Mouse (Mus musculus) C2C12 (cell line): ENCODE measurements at regions not wholly inside any gene's neighbourhood (a gene's known extent, or its start where the extent isn't known, plus 50 kb on each side); places are given as distances from the start of the nearest gene placed in this dataset.

ENCODE experiments used
- H3K27me3 ChIP-seq: one replicate; pipeline ENCODE4 v1.6.1; 2011; ENCODE audit not compliant: control insufficient read depth, insufficient read depth, insufficient read length
- H3K36me3 ChIP-seq: one replicate; pipeline ENCODE4 v1.6.1; 2011; ENCODE audit not compliant: control insufficient read depth, insufficient read depth
- H3K4me3 ChIP-seq: one replicate; pipeline ENCODE4 v1.5.1; 2011; ENCODE audit warnings: mild to moderate bottlenecking, control low read depth; ENCODE audit not compliant: poor library complexity, insufficient read depth, severe bottlenecking
- H3K79me2 ChIP-seq: one replicate; pipeline ENCODE4 v1.6.1; 2011; ENCODE audit not compliant: control insufficient read depth, insufficient read depth
- H3K79me3 ChIP-seq: one replicate; pipeline ENCODE4 v1.6.1; 2011; ENCODE audit warnings: low read depth, control low read depth
- H3ac ChIP-seq: one replicate; pipeline ENCODE3; 2011; ENCODE audit warnings: low read depth; ENCODE audit not compliant: control insufficient read depth, insufficient read length
- CEBPB ChIP-seq: IDR thresholded peaks from one replicate; pipeline ENCODE4 v1.6.1; 2011; ENCODE audit warnings: low read depth, mild to moderate bottlenecking, control low read depth, moderate library complexity
- CTCF ChIP-seq: IDR thresholded peaks from one replicate; pipeline ENCODE4 v1.5.1; 2011; ENCODE audit not compliant: control insufficient read depth, insufficient read depth, insufficient read length
- FOSL1 ChIP-seq: IDR thresholded peaks from one replicate; pipeline ENCODE4 v1.8.0; 2011; ENCODE audit warnings: mild to moderate bottlenecking, low read length; ENCODE audit not compliant: poor library complexity, insufficient read depth, severe bottlenecking
- MAX ChIP-seq: IDR thresholded peaks from one replicate; pipeline ENCODE4 v1.6.1; 2011; ENCODE audit warnings: mild to moderate bottlenecking, control low read depth
- MYOD1 ChIP-seq: IDR thresholded peaks from one replicate; pipeline ENCODE4 v1.6.1; 2011; ENCODE audit warnings: low read depth; ENCODE audit not compliant: control insufficient read depth, insufficient read length
- MYOG ChIP-seq: IDR thresholded peaks from one replicate; pipeline ENCODE4 v1.6.1; 2011; ENCODE audit not compliant: control insufficient read depth, insufficient read length; ENCODE audit errors: extremely low read depth
- USF1 ChIP-seq: IDR thresholded peaks from one replicate; pipeline ENCODE4 v1.6.1; 2011; ENCODE audit warnings: low read depth, mild to moderate bottlenecking, control low read depth, moderate library complexity

DNA sequence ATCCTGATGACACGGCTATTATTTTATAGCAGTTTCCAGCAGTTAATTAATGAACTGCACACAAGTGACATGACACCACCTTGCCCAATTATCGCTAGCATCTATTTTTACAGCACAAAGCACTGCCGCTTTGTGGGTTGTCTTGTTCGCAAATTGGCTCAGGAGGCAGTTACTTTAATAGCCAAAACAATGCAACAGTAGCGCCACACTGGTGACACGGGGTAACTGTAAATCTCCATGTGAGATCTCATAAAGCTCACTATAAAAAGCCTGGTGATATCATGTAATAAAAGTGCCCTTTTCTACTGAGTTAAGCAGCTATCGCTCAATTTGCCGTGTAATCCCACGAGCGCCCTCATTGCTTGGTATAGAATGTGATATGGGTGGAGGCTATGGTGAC, 715.4 kb upstream of the Adgrl2 start:
- H3K79me2 ChIP-seq: no peaks in the 10 kb centered on the region
- TF ChIP-seq CEBPB (no peak), FOSL1 (no peak), CTCF (no peak), USF1 (no peak), MAX (no peak), MYOG (no peak), MYOD1 (no peak)
- H3K79me3 ChIP-seq: no peaks in the 10 kb centered on the region
- no peaks in the 10 kb centered on the region for H3K27me3 ChIP-seq
- H3K4me3 ChIP-seq: no peak overlapping the region
- no peak overlapping the region for H3ac ChIP-seq
- no peaks in the 10 kb centered on the region for H3K36me3 ChIP-seq

- TF ChIP-seq USF1 (no peak), MYOG (no peak), MYOD1 (no peak), CTCF (no peak), CEBPB (no peak), FOSL1 (no peak), MAX (no peak)
- H3K27me3 ChIP-seq: no peaks in the 10 kb centered on the region
- no peak overlapping the region for H3ac ChIP-seq
- no peak overlapping the region for H3K4me3 ChIP-seq
- no peaks in the 10 kb centered on the region for H3K36me3 ChIP-seq
- H3K79me2 ChIP-seq: no peaks in the 10 kb centered on the region
- H3K79me3 ChIP-seq: no peaks in the 10 kb centered on the region
Observed at GRCm38 (mm10) chr3:149705322-149705721, 715.0 kb upstream of the Adgrl2 start.

GRCm38 (mm10) chr3:149704478-149704877, 714.1 kb upstream of the Adgrl2 start:
- Histone ChIP-seq H3K79me3 (no peaks in the 10 kb centered on the region), H3K4me3 (no peak overlapping the region), H3ac (no peak overlapping the region), H3K36me3 (no peaks in the 10 kb centered on the region), H3K27me3 (no peaks in the 10 kb centered on the region), H3K79me2 (no peaks in the 10 kb centered on the region)
- TF ChIP-seq CEBPB (no peak), MYOD1 (no peak), CTCF (no peak), MYOG (no peak), MAX (no peak), USF1 (no peak), FOSL1 (no peak)

DNA sequence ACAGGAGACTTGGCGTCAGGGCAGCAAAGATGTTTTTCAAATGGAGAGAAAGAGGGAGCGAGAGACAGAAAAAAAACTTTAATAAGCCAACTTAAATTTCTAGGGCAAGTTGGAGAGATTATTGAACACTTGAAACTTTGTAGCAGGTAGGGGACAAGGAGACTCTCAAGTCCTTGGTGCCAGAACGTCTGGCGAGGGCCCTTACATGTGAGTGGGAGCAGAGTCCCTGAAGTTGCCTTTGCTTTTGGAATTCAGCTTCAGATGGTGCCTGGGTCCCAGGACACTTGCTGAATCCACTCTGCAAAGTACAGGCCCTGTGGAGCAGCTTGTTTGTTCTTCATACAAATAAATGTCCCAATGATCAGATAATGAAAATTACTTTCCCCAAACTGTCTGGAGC, 693.2 kb upstream of the Adgrl2 start:
- Histone ChIP-seq H3K79me3 (no peaks in the 10 kb centered on the region), H3K4me3 (no peak overlapping the region), H3ac (no peak overlapping the region), H3K79me2 (no peaks in the 10 kb centered on the region), H3K36me3 (no peaks in the 10 kb centered on the region), H3K27me3 (no peaks in the 10 kb centered on the region)
- TF ChIP-seq MYOD1: no peak
- TF ChIP-seq MAX: no peak
- no peak for TF ChIP-seq FOSL1
- no peak for TF ChIP-seq MYOG
- TF ChIP-seq CEBPB: no peak
- no peak for TF ChIP-seq CTCF
- no peak for TF ChIP-seq USF1

DNA sequence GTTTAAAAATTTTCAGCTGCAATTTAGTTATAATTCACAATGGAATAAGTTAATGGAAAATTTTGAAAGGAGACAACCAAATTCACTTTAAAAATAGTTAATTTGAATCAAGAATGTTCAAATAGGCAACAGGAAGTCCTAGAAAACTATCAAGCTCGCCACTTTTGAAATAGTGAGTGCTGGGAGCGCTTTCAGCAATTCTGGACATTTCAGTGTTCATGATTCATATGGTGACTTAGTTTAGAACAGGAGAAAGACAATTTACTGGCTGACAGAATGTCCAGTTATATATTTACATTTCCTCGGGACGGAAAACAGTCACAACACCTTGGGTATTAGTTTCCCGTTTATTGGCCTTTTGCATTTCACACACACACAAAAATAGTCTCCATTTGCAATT, 691.9 kb upstream of the Adgrl2 start:
- no peaks in the 10 kb centered on the region for H3K79me2 ChIP-seq
- H3K27me3 ChIP-seq: no peaks in the 10 kb centered on the region
- H3K36me3 ChIP-seq: no peaks in the 10 kb centered on the region
- TF ChIP-seq MYOG (no peak), CEBPB (no peak), FOSL1 (no peak), MYOD1 (no peak), MAX (no peak), CTCF (no peak), USF1 (no peak)
- H3K4me3 ChIP-seq: no peak overlapping the region
- H3K79me3 ChIP-seq: no peaks in the 10 kb centered on the region
- no peak overlapping the region for H3ac ChIP-seq

GRCm38 (mm10) chr3:149673926-149674325, 683.6 kb upstream of the Adgrl2 start:
- no peak for TF ChIP-seq MYOD1
- no peak for TF ChIP-seq MAX
- no peak for TF ChIP-seq CEBPB
- TF ChIP-seq MYOG: no peak
- no peak for TF ChIP-seq FOSL1
- no peak for TF ChIP-seq USF1
- no peak for TF ChIP-seq CTCF
- H3ac ChIP-seq: no peak overlapping the region
- no peaks in the 10 kb centered on the region for H3K79me2 ChIP-seq
- no peaks in the 10 kb centered on the region for H3K27me3 ChIP-seq
- no peaks in the 10 kb centered on the region for H3K36me3 ChIP-seq
- no peak overlapping the region for H3K4me3 ChIP-seq
- H3K79me3 ChIP-seq: no peaks in the 10 kb centered on the region
